ENCODE assay signal across 13 mouse cellular contexts in the genomic region with DNA sequence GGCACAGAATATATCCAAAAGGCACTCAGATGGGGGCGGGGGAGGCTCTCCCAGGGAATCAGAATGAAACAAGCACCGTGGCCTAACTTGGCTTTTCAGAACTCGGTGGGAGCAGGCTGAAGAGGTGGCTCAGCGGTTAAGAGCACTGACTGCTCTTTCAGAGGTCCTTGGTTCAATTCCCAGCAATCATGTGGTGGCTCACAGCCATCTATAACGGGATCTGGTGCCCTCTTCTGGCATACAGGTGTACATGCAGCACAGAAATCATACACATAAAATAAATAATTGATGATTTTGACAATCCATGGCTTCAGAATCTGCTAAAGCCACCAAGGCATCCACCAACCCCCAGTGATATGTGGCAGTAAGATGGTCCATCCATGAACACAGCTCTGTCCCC. TPM values are rescaled to one million over a fixed set of nuclear protein-coding genes. Genes with fewer than 3 reads are reported as not detected.
"Had no signal": no experiment of that assay in that cellular context is flagged by ENCODE, and none has a peak within 500 bp of the region (broad histone marks: within the 10 kb centered on the region; RNA-seq: fewer than 3 reads in every experiment).

No protein-coding gene starts in this region.

- H3K27me3 ChIP-seq: limb, embryonic 12.5 days; liver, embryonic 13.5 days; neural tube, embryonic 12.5 days had no signal

- H3K36me3 ChIP-seq: liver, embryonic 13.5 days; neural tube, embryonic 12.5 days had no signal

- H3K9me3 ChIP-seq: limb, embryonic 12.5 days; neural tube, embryonic 12.5 days had no signal

- H3K27ac ChIP-seq: limb, embryonic 12.5 days; liver, embryonic 13.5 days; neural tube, embryonic 12.5 days had no signal

- H3K9ac ChIP-seq: limb, embryonic 12.5 days; liver, embryonic 13.5 days; liver, postnatal 0 days; neural tube, embryonic 12.5 days had no signal

- DNase-seq: kidney, adult 8-10 months; kidney, postnatal 25 days; liver; liver, embryonic 13.5 days; liver, postnatal 0 days; right cerebral cortex, adult 18-20 months; right cerebral cortex, postnatal 25 days; thymus, adult 18-20 months; thymus, postnatal 14 days had no signal

- ATAC-seq: liver, postnatal 0 days had no signal

- H3K4me3 ChIP-seq: limb, embryonic 12.5 days; liver, embryonic 13.5 days; neural tube, embryonic 12.5 days had no signal

- H3K4me2 ChIP-seq: limb, embryonic 12.5 days; liver, embryonic 13.5 days; neural tube, embryonic 12.5 days had no signal

- H3K4me1 ChIP-seq: liver, embryonic 13.5 days; neural tube, embryonic 12.5 days had no signal

RNA-seq across cellular contexts. Expression of gene Tmem132c, which starts 20.5 kb away (rescaled TPM):
- total RNA-seq: megakaryocyte progenitor cell, adult 5-6 weeks; monocyte, adult 5-6 weeks had no signal
